Mouse (Mus musculus) midbrain, embryonic 14.5 days (tissue): ENCODE measurements at regions not wholly inside any gene's neighbourhood (a gene's known extent, or its start where the extent isn't known, plus 50 kb on each side); places are given as distances from the start of the nearest gene placed in this dataset.

Experiments
- ATAC-seq: fragments of 200-750 bp; cut with Nextera tagmentation; 2 replicates; pipeline ENCODE4 v1.8.0; 2017; ENCODE audit warnings: moderate number of reproducible peaks, moderate library complexity; ENCODE audit not compliant: low FRiP score, low TSS enrichment
- DNase-seq: peaks from one replicate; pipeline ENCODE4 v3.0.0-alpha.2; 2015
- H3K27ac ChIP-seq: fragments of 300-500 bp; sonication (generic); replicated peaks from 2 replicates; pipeline ENCODE4 v1.5.1; 2014; ENCODE audit warnings: mild to moderate bottlenecking, low read depth, low read length, moderate library complexity
- H3K27me3 ChIP-seq: fragments of 300-500 bp; sonication (generic); 2 replicates; pipeline ENCODE4 v1.6.1; 2014; ENCODE audit warnings: low read length, control low read depth, mixed read lengths; ENCODE audit not compliant: control insufficient read depth, insufficient read depth
- H3K36me3 ChIP-seq: fragments of 300-500 bp; sonication (generic); 2 replicates; pipeline ENCODE4 v1.6.1; 2014; ENCODE audit warnings: low read length, control low read depth; ENCODE audit not compliant: control insufficient read depth, insufficient read depth
- H3K4me1 ChIP-seq: fragments of 300-500 bp; sonication (generic); 2 replicates; pipeline ENCODE4 v1.6.1; 2014; ENCODE audit warnings: mild to moderate bottlenecking, antibody characterized with exemption, low read length, control low read depth; ENCODE audit not compliant: control insufficient read depth, insufficient read depth
- H3K4me2 ChIP-seq: fragments of 300-500 bp; sonication (generic); 2 replicates; pipeline ENCODE4 v1.6.1; 2014; ENCODE audit warnings: mild to moderate bottlenecking, low read length, moderate library complexity
- H3K4me3 ChIP-seq: fragments of 300-500 bp; sonication (generic); replicated peaks from 2 replicates; pipeline ENCODE4 v1.5.1; 2014; ENCODE audit warnings: low read depth, low read length
- H3K9ac ChIP-seq: fragments of 300-500 bp; sonication (generic); replicated peaks from 2 replicates; pipeline ENCODE4 v1.6.1; 2014; ENCODE audit warnings: mild to moderate bottlenecking, low read length, moderate library complexity
- H3K9me3 ChIP-seq: fragments of 300-500 bp; sonication (generic); 2 replicates; pipeline ENCODE4 v1.6.1; 2016; ENCODE audit warnings: low read length, control low read depth, mixed read lengths; ENCODE audit not compliant: control insufficient read depth
- WGBS: fragments of 180-500 bp; shearing (Covaris S2); extraction: QIAGEN DNeasy Blood & Tissue Kit; methylation state at CpG from one replicate; pipeline ENCODE4 v1.1.7; 2014; 5-methylcytosine and 5-hydroxymethylcytosine counted together

- H3K27me3 ChIP-seq: peaks cover 30% of the 10 kb centered on the region
- ATAC-seq: no peak
- 2% methylated on average over 30 of the region's 30 CpGs for WGBS
- H3K4me2 ChIP-seq: peak overlapping the region; percentile 63
- H3K9ac ChIP-seq: peak overlapping the region; percentile 34; the same call in 1 of the 2 replicates
- peak overlapping the region; percentile 29 for H3K4me3 ChIP-seq
- no peaks in the 10 kb centered on the region for H3K36me3 ChIP-seq
- H3K9me3 ChIP-seq: no peaks in the 10 kb centered on the region
- DNase-seq: peak; percentile 73
- peaks cover 32% of the 10 kb centered on the region for H3K4me1 ChIP-seq
- no peak overlapping the region for H3K27ac ChIP-seq
These were observed 178.2 kb upstream of the Mkln1 start for GRCm38 (mm10) chr6:31220184-31220931.

GRCm38 (mm10) chr6:31221490-31221889 lies 177.0 kb upstream of the Mkln1 start:
- no peak overlapping the region for H3K4me3 ChIP-seq
- peaks cover 32% of the 10 kb centered on the region for H3K4me1 ChIP-seq
- 14% methylated on average over 10 of the region's 10 CpGs for WGBS
- DNase-seq (peak; percentile 72), ATAC-seq (no peak)
- H3K9ac ChIP-seq: no peak overlapping the region
- H3K9me3 ChIP-seq: no peaks in the 10 kb centered on the region
- peak overlapping the region; percentile 39 for H3K4me2 ChIP-seq
- H3K27ac ChIP-seq: peak overlapping the region; percentile 3; the same call in 1 of the 2 replicates
- no peaks in the 10 kb centered on the region for H3K36me3 ChIP-seq
- peaks cover 30% of the 10 kb centered on the region for H3K27me3 ChIP-seq

- no peak for ATAC-seq
- no peak overlapping the region for H3K4me3 ChIP-seq
- H3K9ac ChIP-seq: no peak overlapping the region
- no peaks in the 10 kb centered on the region for H3K36me3 ChIP-seq
- peaks cover 29% of the 10 kb centered on the region for H3K4me1 ChIP-seq
- no peak for DNase-seq
- no peaks in the 10 kb centered on the region for H3K9me3 ChIP-seq
- 73% methylated on average over 6 of the region's 6 CpGs for WGBS
- H3K27ac ChIP-seq: no peak overlapping the region
- H3K4me2 ChIP-seq: peak overlapping the region; percentile 39
- H3K27me3 ChIP-seq: peaks cover 30% of the 10 kb centered on the region
These were observed 176.4 kb upstream of the Mkln1 start for GRCm38 (mm10) chr6:31222024-31222579.

GRCm38 (mm10) chr6:31227406-31227805 lies 171.1 kb upstream of the Mkln1 start:
- no peak overlapping the region for H3K4me3 ChIP-seq
- no peak overlapping the region for H3K27ac ChIP-seq
- H3K9me3 ChIP-seq: no peaks in the 10 kb centered on the region
- WGBS: 38% methylated on average over 5 of the region's 5 CpGs
- H3K27me3 ChIP-seq: no peaks in the 10 kb centered on the region
- H3K9ac ChIP-seq: no peak overlapping the region
- no peaks in the 10 kb centered on the region; the same call in 1 of the 2 replicates for H3K4me1 ChIP-seq
- ATAC-seq: no peak
- no peak for DNase-seq
- no peaks in the 10 kb centered on the region for H3K36me3 ChIP-seq
- H3K4me2 ChIP-seq: no peak overlapping the region

- H3K4me1 ChIP-seq: peaks cover 4% of the 10 kb centered on the region
- no peak overlapping the region for H3K4me2 ChIP-seq
- no peak overlapping the region for H3K4me3 ChIP-seq
- no peaks in the 10 kb centered on the region for H3K36me3 ChIP-seq
- ATAC-seq: no peak
- DNase-seq: no peak
- 100% methylated on average over 1 of the region's 1 CpGs for WGBS
- no peak overlapping the region for H3K9ac ChIP-seq
- H3K27ac ChIP-seq: no peak overlapping the region
- H3K27me3 ChIP-seq: no peaks in the 10 kb centered on the region
- no peaks in the 10 kb centered on the region for H3K9me3 ChIP-seq
These were observed 170.5 kb upstream of the Mkln1 start for GRCm38 (mm10) chr6:31228061-31228460.

GRCm38 (mm10) chr6:31231821-31232220 lies 166.7 kb upstream of the Mkln1 start:
- WGBS: 88% methylated on average over 4 of the region's 4 CpGs
- DNase-seq (no peak), ATAC-seq (no peak)
- Histone ChIP-seq H3K4me1 (peaks cover 14% of the 10 kb centered on the region), H3K27me3 (no peaks in the 10 kb centered on the region), H3K36me3 (no peaks in the 10 kb centered on the region), H3K4me3 (no peak overlapping the region), H3K9me3 (no peaks in the 10 kb centered on the region), H3K9ac (no peak overlapping the region), H3K4me2 (no peak overlapping the region), H3K27ac (no peak overlapping the region)

GRCm38 (mm10) chr6:31233252-31233993 lies 165.1 kb upstream of the Mkln1 start:
- H3K4me2 ChIP-seq: peak overlapping the region; percentile 33
- peak overlapping the region; percentile 29 for H3K9ac ChIP-seq
- 22% methylated on average over 18 of the region's 18 CpGs for WGBS
- no peaks in the 10 kb centered on the region for H3K9me3 ChIP-seq
- H3K36me3 ChIP-seq: no peaks in the 10 kb centered on the region
- ATAC-seq (peak; percentile 34; the same call in 1 of the 2 replicates), DNase-seq (peak; percentile 81)
- peaks cover 14% of the 10 kb centered on the region for H3K4me1 ChIP-seq
- peak overlapping the region; percentile 73 for H3K27ac ChIP-seq
- H3K27me3 ChIP-seq: no peaks in the 10 kb centered on the region
- no peak overlapping the region for H3K4me3 ChIP-seq

- H3K27me3 ChIP-seq: no peaks in the 10 kb centered on the region
- no peak for DNase-seq
These were observed 158.5 kb upstream of the Mkln1 start for GRCm38 (mm10) chr6:31240051-31240450.

More at GRCm38 (mm10) chr6:31240051-31240450, 158.5 kb upstream of the Mkln1 start:
- no peak overlapping the region for H3K9ac ChIP-seq
- no peaks in the 10 kb centered on the region for H3K4me1 ChIP-seq
- no peak overlapping the region for H3K4me2 ChIP-seq
- H3K9me3 ChIP-seq: no peaks in the 10 kb centered on the region
- 29% methylated on average over 9 of the region's 9 CpGs for WGBS
- H3K27ac ChIP-seq: no peak overlapping the region
- no peaks in the 10 kb centered on the region for H3K36me3 ChIP-seq
- no peak for ATAC-seq
- H3K4me3 ChIP-seq: no peak overlapping the region
